Mouse (Mus musculus) right cerebral cortex, postnatal 36 days (tissue): ENCODE results near the gene Lama5.

Source experiments
- DNase-seq, 2 experiments: peaks; one replicate each; pipeline ENCODE4 v3.0.0; 2022; ENCODE audit warnings: low spot score in 2 of 2, mixed read lengths in 1 of 2

The Lama5 gene

DNA sequence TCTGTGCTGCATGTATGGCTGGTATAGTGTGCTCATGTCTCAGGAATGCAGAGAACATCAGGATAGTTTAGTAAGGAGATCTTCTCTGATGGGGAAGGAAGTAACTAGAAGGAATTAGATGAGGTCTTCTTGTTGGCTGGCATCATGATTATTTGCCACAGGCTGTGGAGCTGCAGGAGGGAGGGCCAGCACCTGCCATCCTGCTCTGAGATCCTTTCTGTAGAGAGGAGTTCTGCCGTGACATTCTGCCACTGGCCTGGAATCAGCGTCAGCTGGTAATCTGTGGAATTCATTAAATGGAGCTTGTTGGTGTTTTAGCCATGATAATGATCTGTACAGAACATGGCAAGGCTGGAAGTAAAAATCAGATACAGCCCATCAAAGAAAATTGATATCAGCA lies 79.6 kb downstream of the Lama5 start:
- DNase-seq: no peak

DNA sequence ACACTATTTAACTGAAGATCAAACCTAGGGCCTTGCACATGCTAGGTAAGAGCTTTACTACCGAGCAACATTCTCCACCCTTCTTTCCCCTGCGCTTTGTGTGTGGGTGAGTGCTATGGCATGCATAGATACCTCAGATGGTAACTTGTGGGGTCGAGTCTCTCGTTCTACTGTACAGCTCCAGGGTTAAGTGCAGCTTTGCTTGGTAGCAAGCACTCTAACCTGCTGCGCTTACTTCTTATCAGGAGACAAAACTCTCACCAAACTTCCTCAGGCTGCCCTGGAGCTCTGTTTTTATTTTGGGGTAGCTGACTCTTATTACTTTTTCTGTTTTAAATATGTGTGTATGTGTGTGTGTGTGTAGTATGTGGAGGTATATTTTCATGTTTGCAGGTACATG lies 90.2 kb downstream of the Lama5 start:
- DNase-seq: no peak

DNA sequence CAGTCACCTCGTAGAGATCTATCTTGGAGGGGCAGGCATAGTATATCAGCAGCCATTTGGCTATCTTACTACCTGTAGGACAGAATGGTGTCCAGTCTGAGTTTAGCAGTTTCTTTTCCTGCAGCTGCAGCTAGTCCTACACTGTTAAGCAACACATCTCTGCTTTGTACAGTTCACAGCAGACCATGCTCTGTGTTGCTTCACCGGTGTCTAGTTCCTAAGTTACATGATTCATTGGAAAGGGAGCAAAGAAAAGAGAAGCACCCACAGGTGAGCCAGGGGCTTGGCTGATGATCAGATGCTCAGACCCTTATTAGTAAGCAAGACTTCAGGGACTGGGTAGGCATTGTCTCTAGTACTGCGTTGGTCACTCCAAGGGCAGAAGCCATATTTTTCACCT lies 91.7 kb downstream of the Lama5 start:
- no peak for DNase-seq

DNA sequence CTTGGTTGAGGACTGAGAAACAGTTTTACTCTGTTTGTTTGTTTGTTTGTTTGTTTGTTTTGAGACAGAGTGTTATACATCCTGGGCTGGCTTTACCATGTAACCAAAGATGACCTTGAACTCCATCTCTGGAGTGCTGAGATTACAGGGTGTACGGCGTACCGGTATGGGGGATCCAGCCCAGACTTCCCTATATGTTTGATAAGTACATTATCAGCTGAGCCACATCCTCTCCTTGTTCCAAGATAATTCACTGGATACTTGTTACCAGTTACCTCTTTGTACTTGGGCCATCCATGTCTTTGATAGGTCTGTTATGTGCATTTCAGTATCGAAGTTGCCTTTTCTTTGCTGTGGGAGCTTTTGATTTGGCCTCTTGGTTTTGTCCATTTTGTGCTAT lies 92.4 kb downstream of the Lama5 start:
- DNase-seq: no peak

DNA sequence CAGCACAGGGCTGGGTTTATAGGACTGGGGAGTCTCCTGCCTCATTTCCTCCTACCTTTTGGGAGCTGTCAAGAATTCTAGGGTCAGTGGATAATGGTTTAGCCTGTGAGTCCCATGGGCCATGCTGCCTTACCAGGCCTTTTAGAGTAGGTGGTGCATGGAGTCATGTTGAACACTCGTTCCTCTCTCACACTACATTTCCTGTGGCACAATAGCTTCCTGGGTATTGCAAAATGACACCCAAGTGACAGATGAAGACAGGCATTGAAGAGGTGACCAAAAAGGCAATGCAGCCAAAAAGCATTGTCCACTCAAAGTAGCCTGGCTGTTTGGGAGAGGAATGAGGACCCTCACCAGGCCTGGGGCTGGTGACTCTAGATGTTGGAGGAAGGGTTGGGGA lies 98.0 kb downstream of the Lama5 start:
- no peak for DNase-seq
